Mouse (Mus musculus) lung, postnatal 25 days (tissue): ENCODE data around the gene Eml4.

Experiments used
- DNase-seq: peaks from one replicate; pipeline ENCODE4 v3.0.0; 2022; ENCODE audit warnings: low spot score

Eml4 gene

GRCm38 (mm10) chr17:83344226-83344625 lies 6.5 kb upstream of the Eml4 start:
- DNase-seq = no peak

- DNase-seq = no peak
Observed at GRCm38 (mm10) chr17:83348056-83348822, 2.5 kb upstream of the Eml4 start.

GRCm38 (mm10) chr17:83351119-83351531 lies 394 bp downstream of the Eml4 start:
- DNase-seq = no peak

GRCm38 (mm10) chr17:83351601-83352413 lies 1.1 kb downstream of the Eml4 start:
- no peak for DNase-seq

DNA sequence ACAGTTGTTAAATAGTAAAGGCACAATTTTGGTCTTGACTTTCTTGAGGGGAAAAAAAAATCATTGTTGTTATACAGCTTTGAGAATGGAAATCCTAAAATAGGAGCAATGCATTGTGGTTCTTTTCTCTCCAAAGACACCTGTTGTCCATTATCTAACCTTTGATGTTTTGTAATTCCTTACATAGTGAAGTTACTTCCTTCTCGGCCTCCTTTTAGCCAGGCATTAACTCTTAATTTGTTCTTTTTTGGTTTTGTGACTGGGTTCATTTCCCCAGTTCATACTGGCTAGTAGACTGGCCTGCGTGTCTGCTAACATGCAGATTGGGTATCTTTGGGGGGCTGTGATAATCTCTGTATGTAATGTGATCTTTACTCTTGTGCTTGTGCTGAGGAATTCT lies 1.7 kb downstream of the Eml4 start:
- no peak for DNase-seq

DNA sequence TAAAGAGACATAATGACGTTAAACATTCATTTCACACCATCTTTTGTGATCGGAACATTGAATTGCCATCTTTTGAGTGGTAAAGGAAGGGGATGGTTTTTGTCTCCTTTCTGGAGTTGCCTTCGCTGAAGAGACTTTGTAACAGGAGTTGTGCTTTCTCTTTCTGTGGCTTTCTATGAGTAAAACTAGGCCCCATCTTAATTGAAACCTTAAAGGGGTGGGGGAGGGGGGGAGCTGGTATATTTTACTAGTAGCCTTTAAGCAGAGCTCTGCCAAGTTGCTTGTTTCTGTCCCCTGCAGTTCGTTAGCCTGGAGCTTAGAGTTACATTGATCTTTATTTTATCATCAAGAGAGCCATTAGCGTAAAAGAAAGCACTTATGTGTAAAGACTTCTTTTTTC lies 2.3 kb downstream of the Eml4 start:
- no peak for DNase-seq

DNA sequence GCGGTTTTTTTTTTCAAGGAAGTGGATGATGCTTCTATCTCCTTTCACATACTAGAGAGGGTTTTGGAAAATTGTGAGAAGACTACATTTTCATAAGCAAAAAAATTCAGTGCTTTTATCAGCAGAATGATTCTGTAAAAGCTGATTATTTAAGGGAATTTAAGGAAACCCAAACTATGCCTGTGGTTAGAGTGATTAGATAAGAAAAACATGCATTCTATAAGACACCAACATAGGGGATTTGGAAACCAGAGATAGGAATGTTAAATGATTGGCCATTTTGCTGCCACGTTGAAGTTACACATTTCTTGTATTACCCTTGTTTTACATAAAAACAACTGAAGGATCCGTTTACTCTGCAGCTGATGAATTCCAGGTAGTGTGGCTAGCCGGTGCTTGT lies 2.7 kb downstream of the Eml4 start:
- DNase-seq = no peak

DNA sequence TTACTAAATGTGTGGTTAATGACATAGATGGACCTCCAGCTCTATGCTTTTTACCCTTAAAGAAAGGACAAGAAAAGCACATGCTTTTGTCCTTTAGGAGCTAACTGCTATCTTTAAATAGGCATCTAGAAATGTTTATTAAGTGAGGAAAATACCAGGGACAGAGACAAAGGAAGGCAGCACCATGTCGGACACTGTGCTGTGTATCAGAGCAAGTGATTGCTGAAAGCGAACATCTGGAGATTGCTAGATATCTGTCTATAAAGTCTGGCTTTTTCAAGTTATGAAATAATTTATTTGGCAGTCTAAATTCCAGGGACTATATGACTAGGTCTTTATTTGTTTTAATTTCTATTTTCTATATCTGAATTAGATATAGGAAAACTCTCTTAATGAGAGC lies 4.8 kb downstream of the Eml4 start:
- peak; percentile 49 for DNase-seq

GRCm38 (mm10) chr17:83359934-83360333 lies 9.2 kb downstream of the Eml4 start:
- DNase-seq = no peak

- no peak for DNase-seq
Observed at GRCm38 (mm10) chr17:83360796-83361566, 10.2 kb downstream of the Eml4 start.

DNA sequence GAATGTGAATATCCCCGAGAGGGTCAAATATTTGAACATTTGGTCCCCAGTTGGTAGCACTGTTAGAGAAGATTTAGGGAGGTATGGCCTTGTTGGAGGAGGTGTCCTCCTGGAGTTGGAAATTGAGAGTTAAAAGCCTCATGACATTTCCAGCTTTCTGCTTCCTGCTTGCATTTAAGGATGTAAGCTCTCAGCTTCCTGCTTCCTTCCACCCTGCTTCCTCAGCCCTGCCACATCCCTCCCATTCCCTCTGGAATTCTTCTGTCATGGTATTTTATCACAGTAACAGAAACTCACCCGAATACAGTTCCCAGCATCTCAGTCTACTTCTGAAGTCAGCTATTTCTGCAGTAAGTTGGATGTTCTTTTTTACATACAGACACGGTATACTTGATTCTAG lies 12.3 kb downstream of the Eml4 start:
- no peak for DNase-seq

GRCm38 (mm10) chr17:83364296-83364695 lies 13.6 kb downstream of the Eml4 start:
- DNase-seq = no peak

GRCm38 (mm10) chr17:83365130-83365529 lies 14.4 kb downstream of the Eml4 start:
- DNase-seq = no peak

DNA sequence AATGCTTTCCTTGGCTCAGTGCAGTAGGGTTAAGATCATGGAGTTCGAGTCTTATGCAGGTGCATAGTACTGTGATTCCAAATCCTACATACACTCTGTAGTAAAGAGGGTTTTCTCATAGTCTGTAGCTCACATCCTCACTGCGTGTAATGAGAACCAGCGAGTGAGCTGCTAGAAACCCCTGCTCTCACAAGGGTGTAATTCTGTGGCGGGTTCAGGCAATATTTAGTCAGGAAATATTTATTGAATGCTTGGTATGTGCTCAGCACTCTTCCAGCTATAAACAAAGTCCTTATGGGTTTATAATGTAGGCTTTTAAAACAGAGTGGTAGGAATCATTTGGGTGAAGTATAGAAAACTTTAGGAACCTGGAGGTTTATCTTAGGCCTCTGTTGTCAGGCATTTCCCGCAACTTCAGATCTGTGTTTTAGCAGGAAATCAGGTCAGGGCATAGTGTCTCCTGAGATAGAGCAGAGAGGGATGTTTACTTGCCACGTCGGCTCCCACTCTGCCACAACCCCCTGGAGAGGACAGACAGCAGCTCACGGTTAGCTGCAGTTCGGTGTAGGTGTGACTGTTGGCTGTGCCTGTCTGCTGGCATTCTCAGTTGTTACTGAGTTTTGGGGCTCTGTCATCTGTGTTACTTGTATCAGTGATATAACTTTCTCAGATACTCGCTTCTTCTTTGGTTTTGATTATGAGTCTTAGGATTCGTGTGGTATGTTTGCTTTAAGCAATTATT lies 15.1 kb downstream of the Eml4 start:
- no peak for DNase-seq

DNA sequence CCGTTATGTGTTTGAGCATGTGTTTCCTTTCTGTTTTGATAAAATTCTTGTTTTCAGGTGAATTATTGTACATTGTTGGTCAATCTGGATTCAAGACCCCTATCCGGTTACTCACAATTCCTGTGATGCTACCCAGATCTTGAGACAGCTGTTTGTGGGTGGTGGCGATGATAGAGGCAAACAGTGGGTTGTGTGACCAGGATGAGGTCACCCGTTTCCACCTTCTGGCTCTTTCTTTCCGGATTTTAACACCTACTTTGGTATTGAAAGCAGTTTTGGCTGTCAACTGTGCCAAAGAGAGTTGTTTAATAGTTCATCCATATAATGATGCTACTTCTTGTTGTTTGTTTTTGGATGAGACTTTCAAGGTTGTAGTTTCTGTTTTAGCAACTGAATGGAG lies 16.7 kb downstream of the Eml4 start:
- no peak for DNase-seq

- no peak for DNase-seq
Observed at GRCm38 (mm10) chr17:83374123-83374522, 23.4 kb downstream of the Eml4 start.

DNA sequence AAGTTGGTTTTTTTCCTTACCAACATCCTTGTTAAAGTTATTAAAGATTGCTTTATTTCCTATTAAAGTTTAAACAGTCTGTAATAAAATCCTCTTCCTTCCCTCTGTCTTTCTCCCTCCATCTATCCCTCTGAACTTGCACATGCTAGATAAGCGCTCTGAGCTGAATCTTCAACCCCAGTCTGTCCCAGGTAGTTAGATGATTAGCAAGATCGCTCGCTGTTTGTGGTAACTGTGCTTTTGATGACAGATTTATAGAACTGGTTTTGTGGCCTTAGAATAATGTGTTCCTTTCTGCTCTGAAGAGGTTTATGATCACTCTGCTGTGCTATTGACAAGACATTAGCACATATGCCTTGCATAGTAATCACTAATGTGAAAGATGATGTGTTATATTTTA lies 25.1 kb downstream of the Eml4 start:
- DNase-seq = no peak

GRCm38 (mm10) chr17:83376801-83377200 lies 26.1 kb downstream of the Eml4 start:
- no peak for DNase-seq

- DNase-seq = no peak
Observed at GRCm38 (mm10) chr17:83377755-83378443, 27.2 kb downstream of the Eml4 start.

GRCm38 (mm10) chr17:83378444-83378762 lies 27.7 kb downstream of the Eml4 start:
- no peak for DNase-seq

DNA sequence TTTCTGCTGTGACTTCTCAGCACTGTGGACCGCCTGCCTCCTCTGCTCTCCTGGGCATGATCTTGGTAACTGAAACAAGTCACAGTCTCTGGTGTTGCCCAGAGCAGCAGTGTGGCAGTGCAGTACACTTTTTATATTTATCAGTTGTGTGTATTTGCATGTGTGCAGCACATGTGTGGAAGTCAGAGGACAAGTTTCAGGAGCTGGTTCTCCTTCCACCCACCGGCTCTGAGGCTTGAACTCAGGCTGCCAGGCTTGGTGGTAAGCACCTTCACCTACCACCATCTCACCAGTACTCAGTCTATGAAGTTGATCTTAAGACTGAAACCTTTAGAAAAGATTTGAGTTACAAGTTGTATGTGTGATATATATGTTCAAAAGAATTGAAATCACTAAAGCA lies 28.6 kb downstream of the Eml4 start:
- no peak for DNase-seq

- no peak for DNase-seq
Observed at GRCm38 (mm10) chr17:83379791-83380190, 29.1 kb downstream of the Eml4 start.
